Mouse (Mus musculus): ENCODE data around the gene Cntn2.

Cntn2 gene

GRCm38 (mm10) chr1:132557901-132558631 lies 15.0 kb upstream of the Cntn2 start:
- peak; percentile 38; the same call in 1 of the 2 replicates for ATAC-seq (ENCODE audit: low TSS enrichment)

- no peak for ATAC-seq (ENCODE audit: low TSS enrichment)
These were observed 733 bp upstream of the Cntn2 start for GRCm38 (mm10) chr1:132543789-132544188.

- peak; percentile 10; the same call in 1 of the 2 replicates for ATAC-seq (ENCODE audit: low TSS enrichment)
These were observed 1.0 kb downstream of the Cntn2 start for GRCm38 (mm10) chr1:132541824-132542599.

GRCm38 (mm10) chr1:132541171-132541823 lies 1.8 kb downstream of the Cntn2 start:
- no peak for ATAC-seq (ENCODE audit: low TSS enrichment)

- no peak for ATAC-seq (ENCODE audit: low TSS enrichment)
These were observed 2.4 kb downstream of the Cntn2 start for GRCm38 (mm10) chr1:132540701-132541100.

- ATAC-seq (ENCODE audit: low TSS enrichment), result 0 out of 2 replicates have a peak, but pooled peaks have one; percentile 21
These were observed 5.3 kb downstream of the Cntn2 start for GRCm38 (mm10) chr1:132537736-132538135.

GRCm38 (mm10) chr1:132536416-132536815 lies 6.6 kb downstream of the Cntn2 start:
- no peak for ATAC-seq (ENCODE audit: low TSS enrichment)

- ATAC-seq (ENCODE audit: low TSS enrichment), result no peak
These were observed 7.5 kb downstream of the Cntn2 start for GRCm38 (mm10) chr1:132535541-132535940.

GRCm38 (mm10) chr1:132533840-132534239 lies 9.2 kb downstream of the Cntn2 start:
- no peak for ATAC-seq (ENCODE audit: low TSS enrichment)

GRCm38 (mm10) chr1:132532521-132532920 lies 10.5 kb downstream of the Cntn2 start:
- peak; percentile 77 for ATAC-seq (ENCODE audit: low TSS enrichment)

GRCm38 (mm10) chr1:132530631-132531191 lies 12.3 kb downstream of the Cntn2 start:
- no peak for ATAC-seq (ENCODE audit: low TSS enrichment)

GRCm38 (mm10) chr1:132528647-132529334 lies 14.3 kb downstream of the Cntn2 start:
- ATAC-seq (ENCODE audit: low TSS enrichment), result no peak

GRCm38 (mm10) chr1:132528071-132528470 lies 15.0 kb downstream of the Cntn2 start:
- no peak for ATAC-seq (ENCODE audit: low TSS enrichment)

GRCm38 (mm10) chr1:132525832-132526231 lies 17.2 kb downstream of the Cntn2 start:
- peak; percentile 77 for ATAC-seq (ENCODE audit: low TSS enrichment)

GRCm38 (mm10) chr1:132523920-132524319 lies 19.1 kb downstream of the Cntn2 start:
- ATAC-seq (ENCODE audit: low TSS enrichment), result no peak

- ATAC-seq (ENCODE audit: low TSS enrichment), result no peak
These were observed 20.0 kb downstream of the Cntn2 start for GRCm38 (mm10) chr1:132523048-132523447.

GRCm38 (mm10) chr1:132520764-132521163 lies 22.3 kb downstream of the Cntn2 start:
- peak; percentile 58; the same call in 1 of the 2 replicates for ATAC-seq (ENCODE audit: low TSS enrichment)

- ATAC-seq (ENCODE audit: low TSS enrichment), result no peak
These were observed 23.3 kb downstream of the Cntn2 start for GRCm38 (mm10) chr1:132519734-132520133.

GRCm38 (mm10) chr1:132518621-132519020 lies 24.4 kb downstream of the Cntn2 start:
- ATAC-seq (ENCODE audit: low TSS enrichment), result no peak

- no peak for ATAC-seq (ENCODE audit: low TSS enrichment)
These were observed 26.3 kb downstream of the Cntn2 start for GRCm38 (mm10) chr1:132516776-132517175.

- no peak for ATAC-seq (ENCODE audit: low TSS enrichment)
These were observed 27.7 kb downstream of the Cntn2 start for GRCm38 (mm10) chr1:132515339-132515738.
